Mouse (Mus musculus) thymus, adult 2 months (tissue): ENCODE measurements at regions not wholly inside any gene's neighbourhood (a gene's known extent, or its start where the extent isn't known, plus 50 kb on each side); places are given as distances from the start of the nearest gene placed in this dataset.

Experiments used
- CTCF ChIP-seq: fragments of 200-500 bp; IDR thresholded peaks from 2 replicates; pipeline ENCODE4 v1.5.1; 2012; ENCODE audit warnings: mild to moderate bottlenecking, control low read depth, low read length, moderate library complexity, borderline replicate concordance; ENCODE audit not compliant: control insufficient read depth, poor library complexity, insufficient read depth; ENCODE audit errors: extremely low read depth
- POLR2A ChIP-seq: fragments of 200-500 bp; IDR thresholded peaks from 2 replicates; pipeline ENCODE4 v1.6.1; 2012; ENCODE audit warnings: mild to moderate bottlenecking, low read length, control low read depth, moderate library complexity; ENCODE audit not compliant: control insufficient read depth, poor library complexity, insufficient read depth; ENCODE audit errors: extremely low read depth

DNA sequence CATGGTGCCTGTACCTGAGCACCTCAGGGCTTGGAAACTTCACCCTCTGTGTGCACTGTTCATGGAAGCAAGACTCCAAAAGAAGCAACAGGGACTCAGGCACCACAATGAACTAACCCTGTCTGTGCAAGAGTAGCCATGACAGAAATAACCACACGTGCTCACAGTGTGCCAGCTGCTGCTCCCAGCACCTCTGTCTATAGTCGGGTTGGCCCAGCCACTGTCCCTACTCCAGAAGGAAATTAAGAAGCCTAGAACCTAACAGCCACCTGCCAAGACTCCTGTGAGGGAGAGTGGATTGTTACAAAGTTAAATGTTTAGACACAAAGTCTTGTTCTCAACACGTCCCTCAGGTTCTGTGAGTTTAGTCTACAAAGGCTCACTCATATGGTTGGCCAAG, 102.7 kb upstream of the Tmem189 start:
- TF ChIP-seq POLR2A (no peak), CTCF (no peak)
